Mouse (Mus musculus) cerebellum, postnatal 14 days (tissue): ENCODE measurements around the gene Dbndd1.
"Not testable (repeated sequence)": the region's sequence is repeated elsewhere in the genome, so short reads cannot be mapped to it uniquely, and the experiment has no call there.

Source experiments
- DNase-seq, 2 experiments: peaks; one replicate each; pipeline ENCODE4 v3.0.0; 2021; ENCODE audit warnings: mixed read lengths in 2 of 2

Gene Dbndd1

DNA sequence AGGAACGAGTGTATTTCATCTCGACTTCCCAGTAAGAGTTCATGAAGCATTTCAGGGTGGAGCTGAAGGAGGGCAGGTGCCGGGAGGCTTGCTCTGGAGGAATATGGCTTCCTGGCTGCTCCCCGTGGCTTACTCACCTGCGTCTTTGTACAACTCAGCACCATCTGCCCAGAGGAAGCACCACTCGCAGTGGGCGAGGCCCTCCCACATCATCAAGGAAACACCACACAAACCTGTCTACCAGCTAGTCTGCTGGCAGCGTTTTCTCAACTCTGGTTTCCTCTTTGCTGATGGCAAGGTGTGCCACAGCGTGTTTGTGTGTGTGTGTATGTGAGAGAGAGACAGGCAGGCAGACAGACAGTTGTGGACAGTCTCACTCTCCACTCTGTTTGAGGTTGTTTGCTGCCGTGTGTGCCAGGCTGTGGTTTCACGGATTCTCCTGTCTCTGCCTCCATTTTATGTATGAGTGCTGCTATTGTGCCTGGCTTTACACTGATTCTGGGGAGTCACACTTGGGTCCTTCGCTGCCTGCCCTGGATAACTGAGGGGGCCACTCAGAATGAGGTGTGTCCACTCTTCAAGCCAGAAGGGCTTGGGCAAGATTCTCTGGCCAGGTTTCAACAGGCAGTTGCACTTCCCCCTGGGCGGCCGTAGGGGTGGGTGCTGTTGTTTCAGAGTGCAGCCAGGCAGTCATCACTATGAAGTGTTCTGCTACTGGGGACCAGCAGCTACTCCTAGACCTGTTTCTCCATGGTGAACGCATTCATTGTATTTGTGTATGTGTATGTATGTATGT lies 23.8 kb downstream of the Dbndd1 start:
- no peak for DNase-seq

DNA sequence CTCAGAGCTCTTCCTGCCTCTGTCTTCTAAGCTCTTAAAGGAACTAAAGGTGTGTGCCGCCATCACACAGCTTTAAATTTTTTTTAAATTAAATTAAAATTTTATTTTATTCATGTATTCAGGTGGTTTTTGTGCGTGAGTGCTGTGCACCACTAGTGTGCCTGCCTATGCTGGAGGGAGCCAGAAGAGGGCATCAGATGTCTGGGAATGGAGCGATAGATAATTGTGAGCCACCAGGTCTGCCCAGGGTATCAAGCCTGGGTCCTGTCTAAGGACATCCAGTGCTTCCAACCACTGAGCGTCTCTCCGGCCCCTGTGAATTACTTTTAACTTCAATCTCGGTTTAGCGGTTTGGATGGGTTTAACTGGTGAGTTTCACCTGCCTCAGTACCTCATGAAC lies 32.6 kb downstream of the Dbndd1 start:
- DNase-seq, result peak; percentile 30 to 44

- peak in 1 of 2 experiments; percentile 41 for DNase-seq
These were observed 36.6 kb downstream of the Dbndd1 start for GRCm38 (mm10) chr8:123478456-123479218.

- DNase-seq, result peak; percentile 96 to 97
These were observed 37.5 kb downstream of the Dbndd1 start, which contains the start of gene Afg3l1 for GRCm38 (mm10) chr8:123477737-123478258. Gene Afg3l1 (plus strand): TSS chr8:123477903.

DNA sequence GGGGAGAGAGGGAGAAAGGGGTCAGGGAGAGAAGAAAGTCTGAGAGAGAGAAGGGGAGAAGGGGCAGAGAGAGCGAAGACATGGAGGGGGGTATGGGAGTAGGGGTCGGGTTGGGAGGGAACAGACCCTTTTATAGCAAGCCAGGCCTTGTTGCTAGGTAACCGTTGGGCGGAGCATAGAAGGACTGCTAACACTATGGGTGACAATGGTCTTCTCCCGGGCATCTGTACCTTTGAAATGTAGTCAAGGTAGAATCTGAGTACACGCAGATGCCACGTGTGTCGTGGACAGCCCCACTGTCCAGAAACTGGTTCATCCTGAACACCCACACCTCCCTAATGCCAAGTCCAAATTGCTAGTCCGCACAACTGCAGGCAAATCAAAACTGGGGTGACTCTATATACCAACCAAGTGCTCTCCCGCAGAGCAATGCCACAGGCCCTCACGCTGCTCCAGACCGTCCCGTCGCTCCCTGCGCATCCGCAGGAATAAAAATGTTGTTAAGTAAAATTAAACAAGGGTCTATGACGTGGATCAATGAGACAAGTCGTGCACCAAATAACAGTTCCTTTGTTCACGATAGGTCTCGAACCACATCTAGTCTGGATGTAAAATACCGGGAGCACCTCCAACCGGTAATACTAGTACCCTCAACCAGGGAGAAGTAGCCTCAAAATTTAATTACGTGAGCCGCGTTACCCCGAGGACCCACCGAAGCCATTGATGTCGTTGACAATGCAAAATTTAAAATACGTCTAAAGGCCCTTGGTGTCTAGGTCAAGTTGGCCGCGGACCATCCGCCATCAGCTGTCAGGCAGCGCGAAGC lies 38.1 kb downstream of the Dbndd1 start:
- DNase-seq, result peak; percentile 30 to 39

GRCm38 (mm10) chr8:123474549-123474948 lies 40.7 kb downstream of the Dbndd1 start:
- not testable (repeated sequence) for DNase-seq

DNA sequence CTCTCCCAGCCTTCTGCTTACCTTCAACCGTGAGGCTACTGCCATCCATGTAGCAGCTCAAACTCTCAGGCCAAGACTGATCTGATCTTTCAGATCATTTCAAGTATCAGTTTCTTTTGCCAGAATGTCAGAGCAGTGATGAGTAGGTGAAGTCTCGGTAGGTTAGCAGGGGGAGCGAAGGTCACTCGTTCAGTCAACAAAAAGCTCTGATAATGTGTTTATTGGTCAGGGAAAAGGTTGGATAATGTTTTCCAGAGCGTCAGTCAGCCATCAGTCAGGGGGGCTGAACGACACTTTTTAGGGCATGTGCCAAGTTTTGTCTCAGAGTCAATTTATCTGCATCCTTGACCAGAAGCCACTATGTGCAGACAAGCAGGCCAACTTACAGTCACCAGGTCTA lies 42.3 kb downstream of the Dbndd1 start:
- not testable (repeated sequence) for DNase-seq

DNA sequence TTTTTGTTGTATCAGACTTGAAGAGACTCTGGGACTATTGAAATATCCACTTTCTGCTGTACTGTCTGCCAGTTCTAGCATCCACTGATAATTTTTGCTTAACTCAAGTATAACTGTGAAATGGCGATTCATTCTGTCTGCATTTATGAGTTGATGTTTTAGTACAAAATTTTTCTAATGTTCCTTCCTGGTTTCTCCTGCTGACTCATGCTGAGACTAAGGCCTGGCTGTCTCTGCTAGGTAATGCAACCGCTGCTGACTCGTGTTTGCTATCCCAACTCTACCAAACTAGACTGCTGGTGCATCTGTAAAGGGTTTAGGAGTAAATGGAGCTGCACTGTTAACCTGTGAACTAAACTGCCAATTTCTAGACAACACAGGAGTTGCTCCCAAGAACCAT lies 47.8 kb downstream of the Dbndd1 start:
- DNase-seq, result no peak

GRCm38 (mm10) chr8:123463651-123464050 lies 51.6 kb downstream of the Dbndd1 start:
- no peak for DNase-seq
